Mouse (Mus musculus): ENCODE results near the gene Rasl11b. TPM values are rescaled to one million over a fixed set of nuclear protein-coding genes. Genes with fewer than 3 reads are reported as not detected.

Rasl11b gene
- polyA plus RNA-seq, 1 experiment from 2014 or later, result 83.8 TPM

GRCm38 (mm10) chr5:74196307-74196618 is 1.2 kb downstream of the Rasl11b start:
- Histone ChIP-seq H3K9ac (replicated peaks; ENCODE audit: low read length) (peak overlapping the region; percentile 96), H3K9me3 (replicated peaks; ENCODE audit: control insufficient read depth, low read length) (no peaks in the 10 kb centered on the region), H3K27me3 (ENCODE audit: control insufficient read depth, insufficient read depth, low read length) (no peaks in the 10 kb centered on the region), H3K4me3 (ENCODE audit: low read depth, low read length) (peak overlapping the region; percentile 98), H3K27ac (replicated peaks; ENCODE audit: low read depth, low read length) (no peak overlapping the region; the same call in 1 of the 2 replicates), H3K4me1 (ENCODE audit: control insufficient read depth, insufficient read depth, low read length) (peaks cover 13% of the 10 kb centered on the region; the same call in 1 of the 2 replicates), H3K4me2 (ENCODE audit: low read depth, low read length) (peak overlapping the region; percentile 93), H3K36me3 (replicated peaks; ENCODE audit: control insufficient read depth, insufficient read depth, low read depth, low read length) (no peaks in the 10 kb centered on the region; the same call in none of the 2 replicates)
- WGBS, result 0% methylated on average over 4 of the region's 4 CpGs
- DNase-seq (ENCODE audit: low spot score) (no peak), ATAC-seq (replicated peaks; ENCODE audit: insufficient number of reproducible peaks, low FRiP score, low TSS enrichment, low read depth) (no peak)

- Histone ChIP-seq H3K4me3 (ENCODE audit: low read depth, low read length) (peak overlapping the region; percentile 98), H3K4me2 (ENCODE audit: low read depth, low read length) (peak overlapping the region; percentile 93), H3K27ac (replicated peaks; ENCODE audit: low read depth, low read length) (0 out of 2 replicates have a peak overlapping the region, but pooled peaks have one; percentile 25), H3K27me3 (ENCODE audit: control insufficient read depth, insufficient read depth, low read length) (no peaks in the 10 kb centered on the region), H3K36me3 (replicated peaks; ENCODE audit: control insufficient read depth, insufficient read depth, low read depth, low read length) (no peaks in the 10 kb centered on the region; the same call in none of the 2 replicates), H3K9me3 (replicated peaks; ENCODE audit: control insufficient read depth, low read length) (no peaks in the 10 kb centered on the region), H3K4me1 (ENCODE audit: control insufficient read depth, insufficient read depth, low read length) (peaks cover 13% of the 10 kb centered on the region; the same call in 1 of the 2 replicates), H3K9ac (replicated peaks; ENCODE audit: low read length) (no peak overlapping the region; the same call in 1 of the 2 replicates)
- 78% methylated on average over 22 of the region's 22 CpGs for WGBS
- DNase-seq (ENCODE audit: low spot score) (no peak), ATAC-seq (replicated peaks; ENCODE audit: insufficient number of reproducible peaks, low FRiP score, low TSS enrichment, low read depth) (no peak)
Measured at GRCm38 (mm10) chr5:74197541-74198330, 2.6 kb downstream of the Rasl11b start.

- no peaks in the 10 kb centered on the region; the same call in none of the 2 replicates for H3K36me3 ChIP-seq (replicated peaks; ENCODE audit: control insufficient read depth, insufficient read depth, low read depth, low read length)
- H3K4me2 ChIP-seq (ENCODE audit: low read depth, low read length), result peak overlapping the region; percentile 93; the same call in 1 of the 2 replicates
- no peaks in the 10 kb centered on the region for H3K9me3 ChIP-seq (replicated peaks; ENCODE audit: control insufficient read depth, low read length)
- no peak overlapping the region; the same call in 1 of the 2 replicates for H3K4me3 ChIP-seq (ENCODE audit: low read depth, low read length)
- H3K27ac ChIP-seq (replicated peaks; ENCODE audit: low read depth, low read length), result no peak overlapping the region
- no peak for DNase-seq (ENCODE audit: low spot score)
- ATAC-seq (replicated peaks; ENCODE audit: insufficient number of reproducible peaks, low FRiP score, low TSS enrichment, low read depth), result no peak
- 83% methylated on average over 11 of the region's 11 CpGs for WGBS
- peaks cover 13% of the 10 kb centered on the region; the same call in 1 of the 2 replicates for H3K4me1 ChIP-seq (ENCODE audit: control insufficient read depth, insufficient read depth, low read length)
- H3K9ac ChIP-seq (replicated peaks; ENCODE audit: low read length), result no peak overlapping the region
- H3K27me3 ChIP-seq (ENCODE audit: control insufficient read depth, insufficient read depth, low read length), result no peaks in the 10 kb centered on the region
Measured at GRCm38 (mm10) chr5:74198446-74198845, 3.4 kb downstream of the Rasl11b start.

GRCm38 (mm10) chr5:74199793-74200192 is 4.7 kb downstream of the Rasl11b start:
- no peak overlapping the region for H3K27ac ChIP-seq (replicated peaks; ENCODE audit: low read depth, low read length)
- no peak overlapping the region for H3K4me2 ChIP-seq (ENCODE audit: low read depth, low read length)
- ATAC-seq (replicated peaks; ENCODE audit: insufficient number of reproducible peaks, low FRiP score, low TSS enrichment, low read depth) (no peak), DNase-seq (ENCODE audit: low spot score) (no peak)
- no peaks in the 10 kb centered on the region for H3K9me3 ChIP-seq (replicated peaks; ENCODE audit: control insufficient read depth, low read length)
- no peak overlapping the region for H3K4me3 ChIP-seq (ENCODE audit: low read depth, low read length)
- no peaks in the 10 kb centered on the region; the same call in none of the 2 replicates for H3K36me3 ChIP-seq (replicated peaks; ENCODE audit: control insufficient read depth, insufficient read depth, low read depth, low read length)
- WGBS, result 83% methylated on average over 13 of the region's 13 CpGs
- H3K9ac ChIP-seq (replicated peaks; ENCODE audit: low read length), result no peak overlapping the region
- H3K4me1 ChIP-seq (ENCODE audit: control insufficient read depth, insufficient read depth, low read length), result peaks cover 4% of the 10 kb centered on the region; the same call in 1 of the 2 replicates
- H3K27me3 ChIP-seq (ENCODE audit: control insufficient read depth, insufficient read depth, low read length), result no peaks in the 10 kb centered on the region

- H3K4me2 ChIP-seq (ENCODE audit: low read depth, low read length), result no peak overlapping the region
- ATAC-seq (replicated peaks; ENCODE audit: insufficient number of reproducible peaks, low FRiP score, low TSS enrichment, low read depth) (no peak), DNase-seq (ENCODE audit: low spot score) (no peak)
- H3K27ac ChIP-seq (replicated peaks; ENCODE audit: low read depth, low read length), result peak overlapping the region; percentile 66; the same call in 1 of the 2 replicates
- H3K9ac ChIP-seq (replicated peaks; ENCODE audit: low read length), result no peak overlapping the region
- H3K4me3 ChIP-seq (ENCODE audit: low read depth, low read length), result no peak overlapping the region
- no peaks in the 10 kb centered on the region for H3K27me3 ChIP-seq (ENCODE audit: control insufficient read depth, insufficient read depth, low read length)
- no peaks in the 10 kb centered on the region; the same call in none of the 2 replicates for H3K36me3 ChIP-seq (replicated peaks; ENCODE audit: control insufficient read depth, insufficient read depth, low read depth, low read length)
- no peaks in the 10 kb centered on the region for H3K9me3 ChIP-seq (replicated peaks; ENCODE audit: control insufficient read depth, low read length)
- WGBS, result 80% methylated on average over 8 of the region's 8 CpGs
- peaks cover 4% of the 10 kb centered on the region; the same call in 1 of the 2 replicates for H3K4me1 ChIP-seq (ENCODE audit: control insufficient read depth, insufficient read depth, low read length)
Measured at GRCm38 (mm10) chr5:74200481-74200880, 5.4 kb downstream of the Rasl11b start.

GRCm38 (mm10) chr5:74201570-74202357 is 6.7 kb downstream of the Rasl11b start:
- 0 out of 2 replicates have a peak overlapping the region, but pooled peaks have one; percentile 4 for H3K4me2 ChIP-seq (ENCODE audit: low read depth, low read length)
- no peak overlapping the region for H3K4me3 ChIP-seq (ENCODE audit: low read depth, low read length)
- 45% methylated on average over 10 of the region's 10 CpGs for WGBS
- no peaks in the 10 kb centered on the region for H3K27me3 ChIP-seq (ENCODE audit: control insufficient read depth, insufficient read depth, low read length)
- peak overlapping the region; percentile 66 for H3K27ac ChIP-seq (replicated peaks; ENCODE audit: low read depth, low read length)
- no peaks in the 10 kb centered on the region; the same call in none of the 2 replicates for H3K36me3 ChIP-seq (replicated peaks; ENCODE audit: control insufficient read depth, insufficient read depth, low read depth, low read length)
- H3K9me3 ChIP-seq (replicated peaks; ENCODE audit: control insufficient read depth, low read length), result no peaks in the 10 kb centered on the region
- ATAC-seq (replicated peaks; ENCODE audit: insufficient number of reproducible peaks, low FRiP score, low TSS enrichment, low read depth) (peak; percentile 63), DNase-seq (ENCODE audit: low spot score) (peak; percentile 85)
- peaks cover 4% of the 10 kb centered on the region; the same call in 1 of the 2 replicates for H3K4me1 ChIP-seq (ENCODE audit: control insufficient read depth, insufficient read depth, low read length)
- H3K9ac ChIP-seq (replicated peaks; ENCODE audit: low read length), result no peak overlapping the region

- ATAC-seq (replicated peaks; ENCODE audit: insufficient number of reproducible peaks, low FRiP score, low TSS enrichment, low read depth) (no peak), DNase-seq (ENCODE audit: low spot score) (no peak)
- Histone ChIP-seq H3K4me1 (ENCODE audit: control insufficient read depth, insufficient read depth, low read length) (peaks cover 4% of the 10 kb centered on the region; the same call in 1 of the 2 replicates), H3K36me3 (replicated peaks; ENCODE audit: control insufficient read depth, insufficient read depth, low read depth, low read length) (no peaks in the 10 kb centered on the region; the same call in none of the 2 replicates), H3K4me3 (ENCODE audit: low read depth, low read length) (no peak overlapping the region), H3K9ac (replicated peaks; ENCODE audit: low read length) (no peak overlapping the region), H3K27ac (replicated peaks; ENCODE audit: low read depth, low read length) (no peak overlapping the region), H3K27me3 (ENCODE audit: control insufficient read depth, insufficient read depth, low read length) (no peaks in the 10 kb centered on the region), H3K4me2 (ENCODE audit: low read depth, low read length) (no peak overlapping the region), H3K9me3 (replicated peaks; ENCODE audit: control insufficient read depth, low read length) (no peaks in the 10 kb centered on the region)
- WGBS, result 87% methylated on average over 4 of the region's 4 CpGs
Measured at GRCm38 (mm10) chr5:74202515-74202914, 7.4 kb downstream of the Rasl11b start.

Measured in embryonic facial prominence, embryonic 11.5 days (tissue).